Mouse (Mus musculus) frontal cortex, adult (tissue): ENCODE measurements around the gene Hsd3b6.
"Not testable (repeated sequence)": the region's sequence is repeated elsewhere in the genome, so short reads cannot be mapped to it uniquely, and the experiment has no call there.

ENCODE experiments used
- ATAC-seq: cut with Nextera tagmentation; 2 replicates; pipeline ENCODE4 v1.9.2; 2017; ENCODE audit warnings: mild to moderate bottlenecking, moderate library complexity, mixed read lengths; ENCODE audit not compliant: low TSS enrichment

Gene Hsd3b6

GRCm38 (mm10) chr3:98814101-98814670 is at the start of gene Hsd3b6:
Hsd3b6 (minus strand) TSS chr3:98814443.
- no peak for ATAC-seq

DNA sequence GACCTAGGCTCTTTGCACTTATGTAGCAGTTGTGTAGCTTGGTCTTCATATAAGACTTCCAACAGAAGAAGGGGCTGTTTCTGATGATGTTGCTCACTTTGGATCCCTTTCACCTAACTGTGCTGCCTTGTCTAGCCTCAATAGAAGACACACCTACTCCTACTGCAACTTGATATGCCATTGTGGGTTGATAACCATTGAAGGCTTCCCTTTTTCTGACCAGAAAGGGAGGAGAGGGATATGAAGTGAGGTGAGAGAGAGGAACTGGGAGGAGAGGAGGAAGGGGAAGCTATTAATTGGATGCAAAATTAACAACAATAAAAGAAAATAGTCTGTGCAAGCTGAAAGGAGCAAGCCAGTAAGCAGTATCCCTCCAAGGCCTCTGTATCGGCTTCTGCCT is 48.6 kb upstream of the Hsd3b6 start:
- no peak for ATAC-seq

DNA sequence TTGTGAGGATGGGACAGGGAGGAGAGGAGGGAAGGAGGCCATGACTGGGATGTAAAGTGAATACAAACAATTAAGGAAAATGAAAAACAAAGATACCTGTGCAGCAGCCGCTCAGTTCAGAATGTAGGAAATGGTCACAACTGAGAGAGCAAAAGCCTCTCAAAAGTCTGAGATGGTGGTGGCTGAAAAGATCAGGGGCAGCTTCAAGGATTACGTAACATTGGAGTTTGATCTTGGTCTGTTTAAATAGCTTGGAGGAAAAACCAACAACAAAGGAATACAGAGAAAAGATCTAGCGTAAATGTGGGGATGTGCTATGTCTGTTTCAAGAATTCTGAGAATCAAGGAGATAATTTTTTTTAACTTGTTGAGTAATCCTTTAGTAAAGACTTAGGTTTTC is 45.3 kb upstream of the Hsd3b6 start, which contains the start of gene Hsd3b1:
TSS of gene Hsd3b1 (minus strand) at position 219 of the 400 bp plus-strand sequence.
- ATAC-seq, result no peak

DNA sequence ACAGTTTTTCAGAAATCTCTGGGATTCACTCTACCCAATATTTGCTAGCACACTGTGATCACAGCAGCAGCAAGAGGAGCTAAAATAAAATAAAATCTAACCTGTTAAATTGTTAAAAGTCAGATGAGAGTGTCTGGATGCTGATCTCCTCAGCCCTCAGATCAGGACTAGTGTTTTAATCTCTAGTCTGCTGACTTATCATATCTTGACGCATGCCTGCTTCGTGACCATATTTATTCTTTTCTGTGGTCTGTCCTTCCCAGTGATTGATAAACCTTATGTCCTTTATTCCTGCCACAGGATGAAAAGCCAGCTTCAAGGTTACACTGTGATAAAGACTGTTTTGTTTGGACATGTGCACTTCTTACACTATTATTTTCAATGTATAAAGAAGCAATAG is 43.8 kb upstream of the Hsd3b6 start:
- no peak for ATAC-seq

GRCm38 (mm10) chr3:98856892-98857291 is 42.6 kb upstream of the Hsd3b6 start:
- no peak for ATAC-seq

DNA sequence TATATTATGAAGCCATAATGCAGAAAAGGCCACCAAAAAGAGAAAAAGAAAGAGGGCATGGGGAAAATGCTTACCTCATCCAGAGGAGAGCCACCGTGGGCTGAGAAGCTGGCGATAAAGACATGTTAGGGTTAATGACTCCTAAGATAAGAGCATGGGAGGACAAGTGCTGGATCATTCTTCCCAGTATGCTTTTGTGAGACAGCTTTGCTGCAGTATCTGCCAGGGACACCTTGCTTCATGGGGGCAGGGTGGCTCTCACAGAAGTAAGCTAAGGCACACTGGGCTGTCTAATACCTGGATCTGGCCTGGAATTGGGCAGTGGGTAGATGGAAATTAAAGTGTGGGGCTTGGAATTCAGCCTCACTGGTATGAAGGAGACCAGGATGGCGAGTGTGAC is 40.9 kb upstream of the Hsd3b6 start:
- no peak for ATAC-seq

DNA sequence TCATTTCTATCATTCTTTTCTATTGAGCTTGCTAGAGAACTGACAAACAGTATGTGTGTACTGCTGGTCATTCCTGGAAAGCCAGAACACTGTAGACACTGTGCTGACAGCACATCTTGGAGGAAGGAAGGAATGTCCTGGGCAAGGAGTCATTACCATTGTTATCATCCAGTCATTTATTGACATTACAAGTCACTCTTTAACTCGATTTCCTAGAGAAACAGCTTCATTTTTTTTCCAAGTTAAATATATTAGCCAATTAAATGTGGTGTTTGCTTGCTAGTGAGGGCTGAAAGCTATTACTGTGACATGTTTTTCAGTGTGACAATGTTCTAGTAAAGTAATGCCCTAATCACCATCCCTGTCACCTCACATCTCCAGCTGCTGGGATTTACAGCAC is 39.4 kb upstream of the Hsd3b6 start:
- ATAC-seq, result no peak

DNA sequence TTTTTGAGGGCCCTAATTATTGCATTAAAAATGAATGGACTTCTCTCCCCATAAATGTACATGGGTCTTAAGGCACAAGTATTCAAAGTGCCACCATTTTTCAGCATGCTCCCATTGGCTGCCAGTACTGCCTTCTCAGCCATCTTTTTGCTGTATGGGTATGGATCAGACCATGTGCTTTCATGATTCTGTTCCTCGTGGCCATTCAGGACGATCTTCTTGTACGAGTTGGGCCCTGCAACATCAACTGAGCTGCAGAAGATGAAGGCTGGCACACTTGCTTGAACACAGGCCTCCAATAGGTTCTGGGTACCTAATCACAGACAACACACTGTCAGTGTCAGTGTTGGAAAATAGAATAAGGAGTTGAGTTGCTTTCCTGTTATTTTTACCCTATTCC is 38.8 kb upstream of the Hsd3b6 start:
- ATAC-seq, result no peak

DNA sequence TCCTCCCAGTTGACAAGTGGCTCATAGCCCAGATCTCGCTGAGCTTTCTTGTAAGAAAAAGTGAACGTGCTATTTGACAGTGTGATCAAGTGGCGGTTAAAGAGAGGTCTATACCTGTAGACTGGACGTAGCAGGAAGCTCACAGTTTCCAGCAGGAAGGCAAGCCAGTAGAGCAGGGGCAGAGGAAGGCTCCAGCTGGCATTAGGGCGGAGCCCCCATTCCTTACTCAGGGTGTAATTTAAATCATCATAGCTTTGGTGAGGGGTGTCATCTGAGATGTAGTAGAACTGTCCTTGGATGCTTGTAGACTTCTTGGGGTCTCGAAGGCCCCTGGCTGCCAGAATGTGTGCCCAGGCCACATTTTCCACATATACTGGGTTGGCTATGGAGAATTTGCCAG is 38.4 kb upstream of the Hsd3b6 start:
- ATAC-seq, result no peak

GRCm38 (mm10) chr3:98851853-98852252 is 37.6 kb upstream of the Hsd3b6 start:
- no peak for ATAC-seq

DNA sequence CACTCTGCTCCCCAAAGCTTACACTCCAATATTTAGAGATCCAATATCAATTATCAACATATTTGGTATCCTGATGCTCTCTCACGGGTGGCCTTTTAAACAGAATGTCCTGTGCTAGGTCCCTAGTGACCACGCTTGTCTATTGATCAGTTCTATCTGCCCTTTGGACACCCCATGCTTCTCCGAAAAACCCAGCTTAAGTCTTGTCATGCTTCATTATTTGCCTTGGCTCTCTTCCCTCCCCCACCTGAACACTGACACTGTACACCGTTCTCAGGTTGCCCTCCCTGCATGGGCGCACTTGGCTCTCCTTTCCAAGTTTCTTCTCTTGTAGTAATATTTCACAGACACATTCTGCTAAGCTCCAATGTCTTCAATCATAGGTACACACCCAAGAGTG is 36.0 kb upstream of the Hsd3b6 start:
- no peak for ATAC-seq

DNA sequence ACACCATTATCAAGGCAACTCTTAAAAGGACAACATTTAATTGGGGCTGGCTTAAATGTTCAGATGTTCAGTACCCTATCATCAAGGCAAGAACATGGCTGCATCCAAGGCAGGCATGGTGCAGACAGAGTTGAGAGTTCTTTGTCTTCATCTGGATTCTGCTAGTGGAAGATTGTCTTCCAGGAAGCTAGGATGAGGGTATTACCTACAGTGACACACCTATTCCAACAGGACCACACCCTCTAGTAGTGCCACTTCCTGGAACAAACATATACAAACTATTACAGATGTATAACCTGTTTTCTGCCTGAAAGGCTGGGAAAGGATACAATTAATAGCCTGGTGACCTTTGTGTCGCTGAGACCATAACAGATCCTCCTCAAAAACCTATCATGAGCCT is 34.7 kb upstream of the Hsd3b6 start:
- no peak for ATAC-seq

GRCm38 (mm10) chr3:98812653-98813052 is 1.6 kb downstream of the Hsd3b6 start:
- not testable (repeated sequence) for ATAC-seq

DNA sequence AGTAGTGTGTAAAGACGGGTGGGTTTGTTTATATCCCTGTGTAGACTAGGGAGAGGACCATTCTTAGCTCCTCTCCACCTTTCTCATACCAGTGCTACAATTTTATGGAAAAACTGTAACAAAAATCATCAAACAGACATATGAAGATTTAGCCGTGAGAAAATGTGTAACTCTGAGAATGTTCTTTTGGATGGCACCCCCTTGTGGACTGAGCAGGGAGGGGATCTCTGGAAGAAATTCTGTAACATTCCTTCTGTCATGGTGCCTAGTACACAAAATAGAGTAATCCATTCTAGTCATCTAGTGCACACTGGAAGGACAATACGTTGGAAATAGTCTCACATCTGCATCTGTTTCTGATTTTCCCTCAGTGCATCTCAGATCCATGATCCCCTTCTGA is 9.2 kb downstream of the Hsd3b6 start:
- not testable (repeated sequence) for ATAC-seq

- ATAC-seq, result no peak
Observed at GRCm38 (mm10) chr3:98786551-98786950, 27.7 kb downstream of the Hsd3b6 start.

DNA sequence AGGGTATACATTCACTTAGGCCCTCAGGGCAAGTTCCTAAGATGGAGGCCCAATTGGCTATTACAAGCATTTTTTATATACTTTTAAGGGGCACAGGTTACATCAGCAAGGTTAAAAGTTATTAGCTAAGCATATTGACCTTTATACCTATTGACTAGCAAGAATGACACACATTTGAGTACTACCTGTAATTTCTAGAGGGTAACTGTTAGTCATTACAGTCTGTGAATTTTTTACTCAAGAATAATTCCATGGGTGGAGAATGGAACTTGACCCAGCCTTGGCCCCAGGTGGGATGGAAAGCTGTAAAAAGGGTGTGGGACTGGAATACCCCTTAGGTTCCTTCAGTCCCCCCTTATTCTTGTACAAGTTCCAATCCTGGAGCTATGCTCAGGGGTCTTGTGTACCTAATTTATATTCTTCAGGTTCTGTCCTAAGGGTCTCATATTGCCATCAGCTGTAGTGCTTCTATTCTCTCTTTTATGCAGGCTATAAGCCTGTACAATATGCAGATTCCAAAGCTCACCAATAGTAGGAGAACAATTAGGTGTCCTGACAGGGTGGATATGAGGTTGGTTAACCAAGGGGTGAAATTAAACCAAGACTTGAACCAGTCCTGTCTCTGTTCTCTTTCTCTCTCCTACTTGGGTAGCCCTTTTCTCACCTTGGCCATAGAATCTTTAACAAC is 31.9 kb downstream of the Hsd3b6 start:
- ATAC-seq, result no peak

GRCm38 (mm10) chr3:98780921-98781320 is 33.3 kb downstream of the Hsd3b6 start:
- ATAC-seq, result no peak

GRCm38 (mm10) chr3:98764155-98764554 is 50.1 kb downstream of the Hsd3b6 start:
- ATAC-seq, result no peak

DNA sequence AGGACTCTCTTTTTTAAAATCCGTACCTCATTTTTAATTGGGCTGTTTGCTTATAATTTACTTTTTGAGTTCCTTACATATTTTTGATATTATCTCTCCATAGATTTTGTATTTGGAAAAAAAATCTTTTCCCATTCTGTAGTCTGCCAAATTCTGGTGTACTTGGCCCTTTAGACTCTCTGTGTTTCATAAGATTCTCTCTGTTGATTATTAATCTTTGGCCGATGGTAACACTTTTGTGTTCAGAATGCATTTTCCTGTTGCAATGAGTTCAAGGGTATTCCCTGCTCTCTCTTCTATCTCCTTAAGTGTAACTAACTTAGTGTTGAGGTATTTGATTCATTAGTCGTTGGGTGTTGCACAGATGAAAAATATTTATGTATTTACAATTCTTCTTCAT is 57.4 kb downstream of the Hsd3b6 start:
- no peak for ATAC-seq
